Mouse (Mus musculus): ENCODE results near the gene Cul1. TPM values are rescaled to one million over a fixed set of nuclear protein-coding genes. Genes with fewer than 3 reads are reported as not detected.

Gene Cul1
- polyA plus RNA-seq (2014; fragmentation: Nextera tagmentation; extraction: Ambion mirVana): 134 and 141 TPM in 2 replicates

DNA sequence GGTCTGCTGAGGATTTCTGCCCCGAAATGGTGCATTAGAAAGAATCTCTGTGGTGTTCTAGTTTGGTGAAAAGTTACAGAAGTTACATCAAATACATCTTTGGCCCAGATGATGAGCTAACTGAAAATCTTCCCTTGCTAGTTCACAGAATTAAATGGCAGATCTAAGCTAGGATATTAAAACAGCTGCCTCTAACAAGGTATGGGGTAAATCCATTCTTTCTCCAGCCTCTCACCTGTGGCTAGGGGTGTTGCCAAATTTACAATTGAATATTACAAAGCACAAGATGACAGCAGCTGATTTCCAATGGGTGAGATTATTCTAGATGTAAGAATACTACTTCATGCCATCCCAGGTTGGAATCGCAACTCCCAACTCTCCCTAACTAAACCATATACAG lies at the start of gene Cul1:
Gene Cul1 (plus strand): TSS at position 301 of the 400 bp plus-strand sequence.
- peaks cover 11% of the 10 kb centered on the region for H3K4me1 ChIP-seq (ENCODE audit: control insufficient read depth, insufficient read depth, low read length)
- H3K4me3 ChIP-seq (ENCODE audit: low read depth, low read length): peak within 1 kb of the TSS; percentile 94
- no peak for ATAC-seq (ENCODE audit: insufficient number of reproducible peaks, insufficient read depth, low FRiP score, low read depth)
- H3K36me3 ChIP-seq (ENCODE audit: control insufficient read depth, insufficient read depth, low read length): no peaks in the 10 kb centered on the region
- H3K9ac ChIP-seq (replicated peaks; ENCODE audit: low read depth, low read length): peak within 1 kb of the TSS; percentile 99
- no peaks in the 10 kb centered on the region for H3K27me3 ChIP-seq (ENCODE audit: control insufficient read depth, insufficient read depth, low read length)
- H3K9me3 ChIP-seq (ENCODE audit: control insufficient read depth, low read depth, low read length): no peaks in the 10 kb centered on the region
- peak within 1 kb of the TSS; percentile 65 for H3K4me2 ChIP-seq (replicated peaks; ENCODE audit: low read depth, low read length)
- peak within 1 kb of the TSS; percentile 98 for H3K27ac ChIP-seq (ENCODE audit: low read length)
- 44% methylated on average over 2 of the region's 2 CpGs for WGBS

GRCm38 (mm10) chr6:47404419-47405382 lies 48.5 kb upstream of the Cul1 start:
- H3K9ac ChIP-seq (replicated peaks; ENCODE audit: low read depth, low read length): no peak overlapping the region
- ATAC-seq (ENCODE audit: insufficient number of reproducible peaks, insufficient read depth, low FRiP score, low read depth): no peak
- H3K9me3 ChIP-seq (ENCODE audit: control insufficient read depth, low read depth, low read length): no peaks in the 10 kb centered on the region
- no peaks in the 10 kb centered on the region for H3K27me3 ChIP-seq (ENCODE audit: control insufficient read depth, insufficient read depth, low read length)
- H3K4me2 ChIP-seq (replicated peaks; ENCODE audit: low read depth, low read length): no peak overlapping the region
- H3K4me1 ChIP-seq (ENCODE audit: control insufficient read depth, insufficient read depth, low read length): no peaks in the 10 kb centered on the region
- 77% methylated on average over 11 of the region's 11 CpGs for WGBS
- no peak overlapping the region for H3K4me3 ChIP-seq (ENCODE audit: low read depth, low read length)
- H3K36me3 ChIP-seq (ENCODE audit: control insufficient read depth, insufficient read depth, low read length): no peaks in the 10 kb centered on the region
- H3K27ac ChIP-seq (ENCODE audit: low read length): no peak overlapping the region

DNA sequence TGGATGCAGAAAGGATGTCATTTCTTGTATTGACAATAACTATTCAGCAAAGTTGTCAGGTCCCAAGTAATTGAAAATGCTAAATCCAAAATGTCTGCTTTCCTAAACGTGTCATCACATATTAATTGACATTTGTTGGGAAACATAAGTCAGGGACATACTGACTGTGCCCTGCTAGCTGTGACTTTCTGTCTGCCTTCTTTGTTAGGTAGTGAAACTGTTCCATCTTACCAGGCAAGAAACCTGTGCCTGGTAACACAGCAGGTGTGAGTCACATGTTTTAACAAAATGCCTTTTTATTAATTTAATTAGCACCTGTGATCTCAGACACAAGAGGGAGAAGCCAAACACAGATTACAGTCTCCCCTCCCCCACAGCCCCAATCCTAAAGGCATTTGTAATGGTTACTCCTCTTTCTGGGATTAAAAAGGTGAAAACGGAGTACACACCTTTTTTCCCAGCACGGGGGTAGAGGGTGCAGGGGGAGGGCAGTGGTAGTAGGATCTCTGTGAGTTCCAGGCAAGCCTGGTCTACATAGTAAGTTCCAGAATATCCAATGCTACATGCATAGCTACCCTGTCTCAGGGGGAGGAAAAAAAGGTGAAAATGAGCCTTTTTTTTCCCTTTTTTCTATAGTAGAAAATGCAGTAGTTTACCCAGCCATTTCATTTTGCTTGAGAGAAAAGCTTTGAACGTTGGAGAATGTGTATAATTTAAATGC lies 40.2 kb upstream of the Cul1 start:
- Histone ChIP-seq H3K4me1 (ENCODE audit: control insufficient read depth, insufficient read depth, low read length) (no peaks in the 10 kb centered on the region), H3K27me3 (ENCODE audit: control insufficient read depth, insufficient read depth, low read length) (no peaks in the 10 kb centered on the region), H3K4me3 (ENCODE audit: low read depth, low read length) (no peak overlapping the region), H3K9me3 (ENCODE audit: control insufficient read depth, low read depth, low read length) (no peaks in the 10 kb centered on the region), H3K27ac (ENCODE audit: low read length) (no peak overlapping the region), H3K9ac (replicated peaks; ENCODE audit: low read depth, low read length) (no peak overlapping the region), H3K36me3 (ENCODE audit: control insufficient read depth, insufficient read depth, low read length) (no peaks in the 10 kb centered on the region), H3K4me2 (replicated peaks; ENCODE audit: low read depth, low read length) (no peak overlapping the region)
- 26% methylated on average over 4 of the region's 4 CpGs for WGBS
- ATAC-seq (ENCODE audit: insufficient number of reproducible peaks, insufficient read depth, low FRiP score, low read depth): no peak

- WGBS: 49% methylated on average over 2 of the region's 2 CpGs
- H3K27me3 ChIP-seq (ENCODE audit: control insufficient read depth, insufficient read depth, low read length): no peaks in the 10 kb centered on the region
- no peak overlapping the region for H3K9ac ChIP-seq (replicated peaks; ENCODE audit: low read depth, low read length)
- H3K27ac ChIP-seq (ENCODE audit: low read length): no peak overlapping the region
- H3K4me1 ChIP-seq (ENCODE audit: control insufficient read depth, insufficient read depth, low read length): no peaks in the 10 kb centered on the region
- no peaks in the 10 kb centered on the region for H3K9me3 ChIP-seq (ENCODE audit: control insufficient read depth, low read depth, low read length)
- H3K36me3 ChIP-seq (ENCODE audit: control insufficient read depth, insufficient read depth, low read length): no peaks in the 10 kb centered on the region
- ATAC-seq (ENCODE audit: insufficient number of reproducible peaks, insufficient read depth, low FRiP score, low read depth): no peak
- H3K4me2 ChIP-seq (replicated peaks; ENCODE audit: low read depth, low read length): no peak overlapping the region
- no peak overlapping the region for H3K4me3 ChIP-seq (ENCODE audit: low read depth, low read length)
These were observed 39.5 kb upstream of the Cul1 start for GRCm38 (mm10) chr6:47413656-47414055.

DNA sequence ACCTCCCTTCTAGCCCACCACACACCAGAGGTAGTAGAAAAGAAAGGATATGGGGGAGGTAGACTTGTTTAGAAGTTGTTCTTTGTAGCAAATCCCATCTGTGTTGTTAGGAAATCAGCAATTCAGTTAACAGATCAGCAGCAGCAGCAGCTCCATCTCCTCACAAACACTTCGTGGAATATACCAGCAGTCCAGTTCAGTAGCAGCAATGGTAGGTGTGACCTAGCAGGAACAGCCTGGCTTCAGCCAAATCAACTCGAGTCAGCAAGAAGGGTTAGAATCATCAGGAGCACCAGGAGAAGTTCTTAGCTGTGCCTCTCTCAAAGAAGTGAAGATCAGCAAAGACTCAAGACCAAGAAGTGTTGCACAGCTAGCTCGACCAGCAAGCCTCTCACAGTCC lies 34.5 kb upstream of the Cul1 start:
- no peak for ATAC-seq (ENCODE audit: insufficient number of reproducible peaks, insufficient read depth, low FRiP score, low read depth)
- Histone ChIP-seq H3K36me3 (ENCODE audit: control insufficient read depth, insufficient read depth, low read length) (no peaks in the 10 kb centered on the region), H3K9me3 (ENCODE audit: control insufficient read depth, low read depth, low read length) (no peaks in the 10 kb centered on the region), H3K27ac (ENCODE audit: low read length) (no peak overlapping the region), H3K4me3 (ENCODE audit: low read depth, low read length) (no peak overlapping the region), H3K4me2 (replicated peaks; ENCODE audit: low read depth, low read length) (no peak overlapping the region), H3K4me1 (ENCODE audit: control insufficient read depth, insufficient read depth, low read length) (no peaks in the 10 kb centered on the region), H3K27me3 (ENCODE audit: control insufficient read depth, insufficient read depth, low read length) (no peaks in the 10 kb centered on the region), H3K9ac (replicated peaks; ENCODE audit: low read depth, low read length) (no peak overlapping the region)
- WGBS: 65% methylated on average over 3 of the region's 3 CpGs

DNA sequence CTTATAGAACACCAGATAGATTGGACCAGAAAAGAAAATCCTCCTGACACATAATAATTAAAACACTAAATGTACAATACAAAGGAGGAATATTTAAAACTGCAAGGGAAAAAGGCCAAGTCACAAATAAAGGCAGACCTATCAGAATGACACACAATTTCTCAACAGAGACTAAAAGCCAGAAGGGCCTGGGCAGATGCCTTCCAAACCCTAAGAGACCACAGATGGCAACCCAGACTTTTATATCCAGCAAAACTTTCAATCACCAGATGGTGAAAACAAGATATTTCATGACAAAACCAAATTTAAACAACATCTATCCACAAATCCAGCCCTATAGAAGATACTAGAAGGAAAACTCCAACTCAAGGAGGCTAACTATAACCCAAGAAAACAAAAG lies 33.0 kb upstream of the Cul1 start:
- no peak overlapping the region for H3K4me3 ChIP-seq (ENCODE audit: low read depth, low read length)
- H3K9me3 ChIP-seq (ENCODE audit: control insufficient read depth, low read depth, low read length): no peaks in the 10 kb centered on the region
- no peak overlapping the region for H3K9ac ChIP-seq (replicated peaks; ENCODE audit: low read depth, low read length)
- no peak overlapping the region for H3K4me2 ChIP-seq (replicated peaks; ENCODE audit: low read depth, low read length)
- H3K27ac ChIP-seq (ENCODE audit: low read length): no peak overlapping the region
- H3K4me1 ChIP-seq (ENCODE audit: control insufficient read depth, insufficient read depth, low read length): no peaks in the 10 kb centered on the region
- H3K36me3 ChIP-seq (ENCODE audit: control insufficient read depth, insufficient read depth, low read length): no peaks in the 10 kb centered on the region
- ATAC-seq (ENCODE audit: insufficient number of reproducible peaks, insufficient read depth, low FRiP score, low read depth): no peak
- no peaks in the 10 kb centered on the region for H3K27me3 ChIP-seq (ENCODE audit: control insufficient read depth, insufficient read depth, low read length)

DNA sequence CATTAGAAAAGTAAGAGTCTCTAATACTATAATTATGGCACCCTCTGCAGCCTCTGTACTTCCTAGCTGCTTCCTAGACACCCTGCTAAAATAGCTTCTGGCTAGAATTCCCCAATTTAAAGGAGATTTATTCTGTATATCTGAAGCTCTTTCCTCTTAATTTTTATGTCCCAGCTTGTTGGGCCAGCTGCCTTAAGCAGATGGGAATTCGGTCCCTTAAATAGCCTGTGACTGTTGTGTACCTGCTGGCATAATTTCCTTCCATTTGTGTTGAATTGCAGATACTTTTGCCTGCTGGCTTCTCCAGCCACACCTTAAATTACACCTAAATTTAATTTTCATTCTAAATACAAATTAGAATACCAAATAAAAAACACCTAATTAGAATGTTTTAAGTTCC lies 32.0 kb upstream of the Cul1 start:
- WGBS: 89% methylated on average over 1 of the region's 1 CpGs
- no peak overlapping the region for H3K27ac ChIP-seq (ENCODE audit: low read length)
- H3K27me3 ChIP-seq (ENCODE audit: control insufficient read depth, insufficient read depth, low read length): no peaks in the 10 kb centered on the region
- H3K9me3 ChIP-seq (ENCODE audit: control insufficient read depth, low read depth, low read length): no peaks in the 10 kb centered on the region
- H3K4me3 ChIP-seq (ENCODE audit: low read depth, low read length): no peak overlapping the region
- ATAC-seq (ENCODE audit: insufficient number of reproducible peaks, insufficient read depth, low FRiP score, low read depth): no peak
- H3K4me2 ChIP-seq (replicated peaks; ENCODE audit: low read depth, low read length): no peak overlapping the region
- H3K9ac ChIP-seq (replicated peaks; ENCODE audit: low read depth, low read length): no peak overlapping the region
- no peaks in the 10 kb centered on the region for H3K36me3 ChIP-seq (ENCODE audit: control insufficient read depth, insufficient read depth, low read length)
- H3K4me1 ChIP-seq (ENCODE audit: control insufficient read depth, insufficient read depth, low read length): no peaks in the 10 kb centered on the region

DNA sequence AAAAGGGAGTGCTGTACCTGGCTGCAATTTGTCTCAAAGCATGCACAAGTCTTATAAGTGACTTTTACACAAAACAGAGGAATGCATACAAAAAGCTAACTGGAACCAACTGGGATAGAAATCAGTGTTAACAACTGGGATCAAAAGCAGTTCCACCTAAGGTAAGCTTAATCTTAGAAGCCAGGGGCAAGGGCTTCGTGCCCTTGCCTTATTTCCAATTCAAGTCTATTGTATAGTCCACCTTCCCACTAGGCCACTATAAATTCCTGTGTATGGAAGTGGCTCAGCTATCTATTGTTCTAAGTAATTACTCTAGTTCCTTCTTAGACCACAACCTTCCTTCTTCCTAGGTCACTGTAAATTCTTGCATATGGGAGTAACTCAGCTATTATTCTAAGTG lies 27.1 kb upstream of the Cul1 start:
- H3K4me2 ChIP-seq (replicated peaks; ENCODE audit: low read depth, low read length): no peak overlapping the region
- no peak overlapping the region for H3K4me3 ChIP-seq (ENCODE audit: low read depth, low read length)
- no peak for ATAC-seq (ENCODE audit: insufficient number of reproducible peaks, insufficient read depth, low FRiP score, low read depth)
- H3K27ac ChIP-seq (ENCODE audit: low read length): no peak overlapping the region
- no peaks in the 10 kb centered on the region for H3K36me3 ChIP-seq (ENCODE audit: control insufficient read depth, insufficient read depth, low read length)
- 93% methylated on average over 1 of the region's 1 CpGs for WGBS
- H3K9ac ChIP-seq (replicated peaks; ENCODE audit: low read depth, low read length): no peak overlapping the region
- no peaks in the 10 kb centered on the region for H3K27me3 ChIP-seq (ENCODE audit: control insufficient read depth, insufficient read depth, low read length)
- H3K4me1 ChIP-seq (ENCODE audit: control insufficient read depth, insufficient read depth, low read length): no peaks in the 10 kb centered on the region
- H3K9me3 ChIP-seq (ENCODE audit: control insufficient read depth, low read depth, low read length): no peaks in the 10 kb centered on the region

All from stomach, embryonic 14.5 days (tissue).